Comparison of ENCODE assay signal across 1 mouse cellular context in genomic region chr3:60476751-60477255, GRCm38 (mm10).
TF ChIP-seq lines count a peak whose summit lies in the region.

No protein-coding gene starts in this region.

TF ChIP-seq in MEL, 35 proteins besides CTCF, POLR2A, EP300 and RAD21:
- TF ChIP-seq ZNF384 (IDR thresholded peaks at IDR 0.05; ENCODE audit: low read depth, low read length): no peak
- TF ChIP-seq HCFC1 (IDR thresholded peaks at IDR 0.05; ENCODE audit: low read depth, low read length): no peak
- TF ChIP-seq NELFE (IDR thresholded peaks at IDR 0.05; ENCODE audit: low read depth, low read length): no peak
- no peak for TF ChIP-seq ZKSCAN1 (IDR thresholded peaks at IDR 0.05; ENCODE audit: low read depth, low read length)
- no peak for TF ChIP-seq USF2 (IDR thresholded peaks at IDR 0.05; ENCODE audit: borderline replicate concordance in 1 of 2, insufficient read depth in 1 of 2, low read depth in 1 of 2, low read length in 2 of 2)
- no peak for TF ChIP-seq MYC (IDR thresholded peaks at IDR 0.05; ENCODE audit: low read depth, low read length)
- no peak for TF ChIP-seq MYB (IDR thresholded peaks at IDR 0.05; ENCODE audit: low read depth, low read length)
- no peak for TF ChIP-seq POLR2AphosphoS5 (IDR thresholded peaks at IDR 0.05; ENCODE audit: borderline replicate concordance, low read depth, low read length)
- TF ChIP-seq MAFK (IDR thresholded peaks at IDR 0.05; ENCODE audit: borderline replicate concordance, low read depth, low read length): no peak
- no peak for TF ChIP-seq TBP (IDR thresholded peaks at IDR 0.05; ENCODE audit: low read depth, low read length)
- no peak for TF ChIP-seq SMC3 (IDR thresholded peaks at IDR 0.05; ENCODE audit: low read depth, low read length)
- TF ChIP-seq CHD1 (IDR thresholded peaks at IDR 0.05; ENCODE audit: low read depth, low read length): no peak
- TF ChIP-seq ZMIZ1 (IDR thresholded peaks at IDR 0.05; ENCODE audit: low read depth, low read length): no peak
TF ChIP-seq in MEL: peak in this region for 0.
